Mouse (Mus musculus): ENCODE results near the gene Zfp617. TPM values are rescaled to one million over a fixed set of nuclear protein-coding genes. Genes with fewer than 3 reads are reported as not detected.
"Not testable (repeated sequence)": the region's sequence is repeated elsewhere in the genome, so short reads cannot be mapped to it uniquely, and the experiment has no call there.

The Zfp617 gene
- polyA plus RNA-seq, 1 experiment from 2014 or later: 39.7 TPM

GRCm38 (mm10) chr8:71950482-71951221, 42.2 kb downstream of the Zfp617 start, which contains the start of gene Zfp961:
TSS of gene Zfp961 (plus strand) at chr8:71951038.
- no peaks in the 10 kb centered on the region; the same call in 1 of the 2 replicates for H3K36me3 ChIP-seq (ENCODE audit: control insufficient read depth, insufficient read depth, low read length)
- H3K27me3 ChIP-seq (ENCODE audit: control insufficient read depth, insufficient read depth, low read length): no peaks in the 10 kb centered on the region
- DNase-seq (ENCODE audit: low spot score, missing footprints) (peak; percentile 99), ATAC-seq (ENCODE audit: low FRiP score) (peak; percentile 100)
- 3% methylated on average over 34 of the region's 34 CpGs for WGBS
- peaks cover 7% of the 10 kb centered on the region; the same call in 1 of the 2 replicates for H3K9me3 ChIP-seq (ENCODE audit: control insufficient read depth, low read length)
- H3K4me3 ChIP-seq (ENCODE audit: low read depth, low read length): peak within 1 kb of the TSS; percentile 78
- peak within 1 kb of the TSS; percentile 59; the same call in 1 of the 2 replicates for H3K27ac ChIP-seq (ENCODE audit: low read depth, low read length)
- peaks cover 3% of the 10 kb centered on the region; the same call in 1 of the 2 replicates for H3K4me1 ChIP-seq (ENCODE audit: control insufficient read depth, insufficient read depth, low read length)
- H3K4me2 ChIP-seq: peak within 1 kb of the TSS; percentile 75
- H3K9ac ChIP-seq (ENCODE audit: low read length): peak within 1 kb of the TSS; percentile 84

DNA sequence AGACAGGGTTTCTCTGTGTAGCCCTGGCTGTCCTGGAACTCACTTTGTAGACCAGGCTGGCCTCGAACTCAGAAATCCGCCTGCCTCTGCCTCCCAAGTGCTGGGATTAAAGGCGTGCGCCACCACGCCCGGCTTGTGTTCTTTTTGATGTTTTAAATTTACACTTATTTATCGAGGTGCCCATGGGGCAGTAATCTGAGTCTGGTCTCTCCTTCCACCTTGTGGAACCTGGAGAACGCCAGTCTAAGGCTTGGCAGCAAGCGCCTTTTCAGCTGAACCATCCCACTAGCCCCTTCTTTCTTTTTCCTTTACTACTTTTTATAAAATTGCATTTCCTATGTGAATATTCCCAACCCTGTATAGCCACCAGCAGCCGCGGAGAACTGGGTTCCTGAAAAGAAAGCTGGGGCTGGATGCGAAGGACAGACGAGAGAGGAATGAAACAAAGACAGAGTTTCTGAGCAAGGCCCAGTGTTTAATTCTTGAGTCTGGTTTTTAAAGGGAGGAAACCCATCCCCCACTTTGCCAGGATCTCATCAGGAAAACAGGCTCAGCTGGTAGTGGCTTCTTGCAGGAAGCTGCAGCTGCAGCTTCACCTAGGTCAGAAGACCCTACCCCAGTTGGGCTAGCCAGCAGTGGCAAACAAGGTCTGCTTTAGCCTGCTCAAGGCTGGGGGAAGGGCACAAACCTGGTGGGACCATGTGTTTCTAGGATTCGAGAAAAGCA, 43.2 kb downstream of the Zfp617 start:
- Histone ChIP-seq H3K27me3 (ENCODE audit: control insufficient read depth, insufficient read depth, low read length) (no peaks in the 10 kb centered on the region), H3K4me1 (ENCODE audit: control insufficient read depth, insufficient read depth, low read length) (peaks cover 3% of the 10 kb centered on the region; the same call in 1 of the 2 replicates), H3K9ac (ENCODE audit: low read length) (peak overlapping the region; percentile 84), H3K4me2 (peak overlapping the region; percentile 44), H3K9me3 (ENCODE audit: control insufficient read depth, low read length) (peaks cover 7% of the 10 kb centered on the region; the same call in 1 of the 2 replicates), H3K4me3 (ENCODE audit: low read depth, low read length) (peak overlapping the region; percentile 78), H3K36me3 (ENCODE audit: control insufficient read depth, insufficient read depth, low read length) (no peaks in the 10 kb centered on the region; the same call in 1 of the 2 replicates), H3K27ac (ENCODE audit: low read depth, low read length) (no peak overlapping the region)
- ATAC-seq (ENCODE audit: low FRiP score): 0 out of 2 replicates have a peak, but pooled peaks have one; percentile 10
- DNase-seq (ENCODE audit: low spot score, missing footprints): peak; percentile 89
- 46% methylated on average over 13 of the region's 14 CpGs for WGBS

GRCm38 (mm10) chr8:71952489-71952888, 44.1 kb downstream of the Zfp617 start:
- DNase-seq (ENCODE audit: low spot score, missing footprints): peak; percentile 39
- Histone ChIP-seq H3K4me2 (no peak overlapping the region), H3K9me3 (ENCODE audit: control insufficient read depth, low read length) (peaks cover 7% of the 10 kb centered on the region; the same call in 1 of the 2 replicates), H3K4me3 (ENCODE audit: low read depth, low read length) (no peak overlapping the region), H3K36me3 (ENCODE audit: control insufficient read depth, insufficient read depth, low read length) (no peaks in the 10 kb centered on the region; the same call in 1 of the 2 replicates), H3K9ac (ENCODE audit: low read length) (no peak overlapping the region), H3K4me1 (ENCODE audit: control insufficient read depth, insufficient read depth, low read length) (peaks cover 3% of the 10 kb centered on the region; the same call in 1 of the 2 replicates), H3K27ac (ENCODE audit: low read depth, low read length) (no peak overlapping the region), H3K27me3 (ENCODE audit: control insufficient read depth, insufficient read depth, low read length) (no peaks in the 10 kb centered on the region)
- WGBS: 88% methylated on average over 1 of the region's 1 CpGs
- ATAC-seq (ENCODE audit: low FRiP score): no peak

GRCm38 (mm10) chr8:71952961-71953700, 44.7 kb downstream of the Zfp617 start:
- H3K36me3 ChIP-seq (ENCODE audit: control insufficient read depth, insufficient read depth, low read length); H3K9me3 ChIP-seq (ENCODE audit: control insufficient read depth, low read length); H3K27me3 ChIP-seq (ENCODE audit: control insufficient read depth, insufficient read depth, low read length); H3K9ac ChIP-seq (ENCODE audit: low read length); H3K4me2 ChIP-seq; ATAC-seq (ENCODE audit: low FRiP score); H3K4me3 ChIP-seq (ENCODE audit: low read depth, low read length); H3K4me1 ChIP-seq (ENCODE audit: control insufficient read depth, insufficient read depth, low read length); H3K27ac ChIP-seq (ENCODE audit: low read depth, low read length): not testable (repeated sequence)
- WGBS: 97% methylated on average over 16 of the region's 16 CpGs
- DNase-seq (ENCODE audit: low spot score, missing footprints): peak; percentile 4

DNA sequence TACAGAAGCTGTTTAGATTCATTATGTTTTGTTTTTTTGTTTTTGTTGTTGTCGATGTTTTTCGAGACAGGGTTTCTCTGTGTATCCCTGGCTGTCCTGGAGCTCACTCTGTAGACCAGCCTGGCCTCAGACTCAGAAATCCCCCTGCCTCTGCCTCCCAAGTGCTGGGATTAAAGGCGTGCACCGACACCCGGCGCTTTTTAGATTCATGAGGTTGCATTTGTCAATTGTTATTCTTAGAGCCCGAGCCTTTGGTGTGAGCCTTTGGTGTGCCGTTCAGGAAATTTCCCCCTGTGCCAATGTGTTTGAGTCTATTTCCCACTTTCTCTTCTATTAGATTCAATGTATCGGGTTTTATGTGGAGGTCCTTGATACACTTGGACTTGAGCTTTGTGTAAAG, 46.2 kb downstream of the Zfp617 start:
- H3K4me2 ChIP-seq: no peak overlapping the region
- WGBS: 95% methylated on average over 9 of the region's 9 CpGs

DNA sequence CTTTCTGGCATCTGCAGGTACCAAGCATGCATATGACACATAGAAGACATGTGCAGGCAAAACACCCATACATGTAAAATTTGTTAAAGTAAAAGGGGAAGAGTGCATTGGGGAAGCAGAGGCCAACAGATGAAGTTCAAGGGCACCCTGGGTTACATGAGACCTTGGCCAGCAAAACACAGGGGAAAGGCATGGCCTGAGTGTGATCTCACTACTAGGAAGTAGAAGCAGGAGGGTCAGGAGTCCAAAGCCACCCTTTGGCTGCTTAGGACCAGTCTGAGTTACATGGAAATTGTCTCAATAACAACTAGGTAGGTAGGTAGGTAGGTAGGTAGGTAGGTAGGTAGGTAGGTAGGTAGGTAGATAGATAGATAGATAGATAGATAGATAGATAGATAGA, 52.0 kb downstream of the Zfp617 start:
- Histone ChIP-seq H3K36me3 (ENCODE audit: control insufficient read depth, insufficient read depth, low read length) (peaks cover 2% of the 10 kb centered on the region), H3K27me3 (ENCODE audit: control insufficient read depth, insufficient read depth, low read length) (no peaks in the 10 kb centered on the region), H3K9ac (ENCODE audit: low read length) (no peak overlapping the region), H3K9me3 (ENCODE audit: control insufficient read depth, low read length) (peaks cover 4% of the 10 kb centered on the region; the same call in 1 of the 2 replicates), H3K4me3 (ENCODE audit: low read depth, low read length) (no peak overlapping the region), H3K27ac (ENCODE audit: low read depth, low read length) (no peak overlapping the region), H3K4me2 (no peak overlapping the region), H3K4me1 (ENCODE audit: control insufficient read depth, insufficient read depth, low read length) (no peaks in the 10 kb centered on the region)
- DNase-seq (ENCODE audit: low spot score, missing footprints): peak; percentile 10
- no peak for ATAC-seq (ENCODE audit: low FRiP score)

More for the DNA sequence above, 46.2 kb downstream of the Zfp617 start:
- H3K27ac ChIP-seq (ENCODE audit: low read depth, low read length): no peak overlapping the region
- peak; percentile 47 for DNase-seq (ENCODE audit: low spot score, missing footprints)
- no peak for ATAC-seq (ENCODE audit: low FRiP score)
- no peak overlapping the region for H3K9ac ChIP-seq (ENCODE audit: low read length)
- H3K27me3 ChIP-seq (ENCODE audit: control insufficient read depth, insufficient read depth, low read length): no peaks in the 10 kb centered on the region
- no peaks in the 10 kb centered on the region; the same call in 1 of the 2 replicates for H3K36me3 ChIP-seq (ENCODE audit: control insufficient read depth, insufficient read depth, low read length)
- H3K9me3 ChIP-seq (ENCODE audit: control insufficient read depth, low read length): peaks cover 7% of the 10 kb centered on the region; the same call in 1 of the 2 replicates
- H3K4me3 ChIP-seq (ENCODE audit: low read depth, low read length): no peak overlapping the region
- peaks cover 3% of the 10 kb centered on the region; the same call in 1 of the 2 replicates for H3K4me1 ChIP-seq (ENCODE audit: control insufficient read depth, insufficient read depth, low read length)

GRCm38 (mm10) chr8:71961796-71962195, 53.4 kb downstream of the Zfp617 start:
- H3K9me3 ChIP-seq (ENCODE audit: control insufficient read depth, low read length): peaks cover 4% of the 10 kb centered on the region; the same call in 1 of the 2 replicates
- no peak for ATAC-seq (ENCODE audit: low FRiP score)
- peaks cover 13% of the 10 kb centered on the region for H3K36me3 ChIP-seq (ENCODE audit: control insufficient read depth, insufficient read depth, low read length)
- H3K9ac ChIP-seq (ENCODE audit: low read length): no peak overlapping the region
- peak; percentile 51 for DNase-seq (ENCODE audit: low spot score, missing footprints)
- no peaks in the 10 kb centered on the region for H3K4me1 ChIP-seq (ENCODE audit: control insufficient read depth, insufficient read depth, low read length)
- H3K4me2 ChIP-seq: no peak overlapping the region
- H3K4me3 ChIP-seq (ENCODE audit: low read depth, low read length): no peak overlapping the region
- no peaks in the 10 kb centered on the region for H3K27me3 ChIP-seq (ENCODE audit: control insufficient read depth, insufficient read depth, low read length)
- 89% methylated on average over 5 of the region's 5 CpGs for WGBS
- no peak overlapping the region for H3K27ac ChIP-seq (ENCODE audit: low read depth, low read length)

DNA sequence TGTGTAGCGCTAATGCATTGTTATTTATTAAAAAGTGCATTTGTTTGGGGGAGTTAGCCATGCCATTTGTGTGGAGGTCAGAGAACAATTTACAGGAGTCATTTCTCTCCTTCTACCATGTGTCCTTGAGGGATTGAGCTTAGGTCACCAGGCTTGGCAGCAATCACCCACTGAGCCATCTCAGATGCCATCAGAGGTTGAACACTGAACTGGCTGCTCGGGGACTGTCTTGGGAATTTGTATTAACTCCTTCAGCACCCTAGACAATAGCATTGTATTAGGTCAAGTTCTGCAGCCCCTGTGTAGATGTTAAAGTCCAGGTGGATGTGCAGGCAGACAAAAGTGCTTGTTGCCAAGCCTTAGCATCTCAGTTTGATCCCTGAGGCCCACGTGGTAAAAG, 55.6 kb downstream of the Zfp617 start:
- ATAC-seq (ENCODE audit: low FRiP score) (no peak), DNase-seq (ENCODE audit: low spot score, missing footprints) (peak; percentile 10)
- H3K4me2 ChIP-seq: no peak overlapping the region
- WGBS: 89% methylated on average over 3 of the region's 3 CpGs
- no peak overlapping the region for H3K9ac ChIP-seq (ENCODE audit: low read length)
- H3K9me3 ChIP-seq (ENCODE audit: control insufficient read depth, low read length): peaks cover 4% of the 10 kb centered on the region; the same call in 1 of the 2 replicates
- no peak overlapping the region for H3K27ac ChIP-seq (ENCODE audit: low read depth, low read length)
- H3K36me3 ChIP-seq (ENCODE audit: control insufficient read depth, insufficient read depth, low read length): peaks cover 29% of the 10 kb centered on the region
- H3K4me3 ChIP-seq (ENCODE audit: low read depth, low read length): no peak overlapping the region
- H3K4me1 ChIP-seq (ENCODE audit: control insufficient read depth, insufficient read depth, low read length): no peaks in the 10 kb centered on the region
- H3K27me3 ChIP-seq (ENCODE audit: control insufficient read depth, insufficient read depth, low read length): no peaks in the 10 kb centered on the region

Data from midbrain, embryonic 11.5 days (tissue).